Mouse (Mus musculus) neural tube, embryonic 15.5 days (tissue): ENCODE data around the gene Rcn3. TPM values are rescaled to one million over a fixed set of nuclear protein-coding genes. Genes with fewer than 3 reads are reported as not detected.
A peak's percentile ranks its signal among the peaks of the same experiment; 100 is the strongest.

Experiments
- ATAC-seq: fragments of 200-750 bp; cut with Nextera tagmentation; 2 replicates; pipeline ENCODE4 v1.8.0; 2017; ENCODE audit warnings: mild to moderate bottlenecking, moderate TSS enrichment, moderate library complexity; ENCODE audit not compliant: low FRiP score
- H3K27ac ChIP-seq: fragments of 300-500 bp; sonication (generic); replicated peaks from 2 replicates; pipeline ENCODE4 v1.5.1; 2015; ENCODE audit warnings: mild to moderate bottlenecking, inconsistent platforms
- H3K27me3 ChIP-seq: fragments of 300-500 bp; sonication (generic); replicated peaks from 2 replicates; pipeline ENCODE4 v1.6.1; 2015; ENCODE audit warnings: inconsistent platforms
- H3K36me3 ChIP-seq: fragments of 300-500 bp; sonication (generic); 2 replicates; pipeline ENCODE4 v1.6.1; 2015; ENCODE audit warnings: inconsistent platforms
- H3K4me1 ChIP-seq: fragments of 300-500 bp; sonication (generic); 2 replicates; pipeline ENCODE4 v1.6.1; 2015; ENCODE audit warnings: inconsistent platforms
- H3K4me2 ChIP-seq: fragments of 300-500 bp; sonication (generic); 2 replicates; pipeline ENCODE4 v1.6.1; 2015; ENCODE audit warnings: inconsistent platforms, mild to moderate bottlenecking, moderate library complexity
- H3K4me3 ChIP-seq: fragments of 300-500 bp; sonication (generic); replicated peaks from 2 replicates; pipeline ENCODE4 v1.5.1; 2015; ENCODE audit warnings: mild to moderate bottlenecking, inconsistent platforms
- H3K9ac ChIP-seq: fragments of 300-500 bp; sonication (generic); replicated peaks from 2 replicates; pipeline ENCODE4 v1.6.1; 2015; ENCODE audit warnings: mild to moderate bottlenecking, inconsistent platforms
- H3K9me3 ChIP-seq: fragments of 300-500 bp; sonication (generic); replicated peaks from 2 replicates; pipeline ENCODE4 v1.6.1; 2016; ENCODE audit warnings: inconsistent platforms
- WGBS: fragments of 180-500 bp; shearing (Covaris S2); methylation state at CpG from one replicate; pipeline ENCODE4 v1.1.7; 2015; ENCODE audit warnings: mixed read lengths; 5-methylcytosine and 5-hydroxymethylcytosine counted together
- polyA plus RNA-seq: library from polyadenylated mRNA; unstranded; fragments of >200 nt; fragmentation: Nextera tagmentation; extraction: Ambion mirVana; gene quantifications from 2 replicates; pipeline ENCODE4 v1.2.1, GENCODE M21; 2015

Rcn3 gene
- polyA plus RNA-seq, 1 experiment from 2014 or later = 112 TPM

DNA sequence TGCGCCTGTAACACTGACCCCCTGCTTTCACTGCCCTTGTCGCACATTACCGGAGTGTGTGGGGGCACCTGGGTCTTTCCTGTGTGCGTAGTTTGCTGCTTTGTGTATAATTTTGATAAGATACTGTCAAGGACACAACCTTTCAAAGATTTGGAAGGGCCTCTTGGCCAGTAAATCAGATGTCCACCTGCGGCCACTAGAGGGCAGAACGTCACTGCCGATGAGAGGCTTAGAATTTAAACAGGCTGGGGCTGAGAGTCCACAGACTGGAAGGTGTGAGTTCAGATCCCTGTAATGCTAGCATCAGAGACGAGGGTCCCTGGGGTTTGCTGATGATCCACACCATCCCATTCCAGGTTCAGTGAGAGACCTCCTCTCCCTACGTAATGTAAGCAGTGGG lies 13.5 kb downstream of the Rcn3 start:
- no peak overlapping the region for H3K4me3 ChIP-seq
- H3K36me3 ChIP-seq = peaks cover 23% of the 10 kb centered on the region
- WGBS = 43% methylated on average over 9 of the region's 9 CpGs
- H3K4me2 ChIP-seq = no peak overlapping the region
- H3K27ac ChIP-seq = no peak overlapping the region
- H3K9me3 ChIP-seq = no peaks in the 10 kb centered on the region
- no peak for ATAC-seq
- no peak overlapping the region for H3K9ac ChIP-seq
- no peaks in the 10 kb centered on the region for H3K27me3 ChIP-seq
- H3K4me1 ChIP-seq = peaks cover 14% of the 10 kb centered on the region

DNA sequence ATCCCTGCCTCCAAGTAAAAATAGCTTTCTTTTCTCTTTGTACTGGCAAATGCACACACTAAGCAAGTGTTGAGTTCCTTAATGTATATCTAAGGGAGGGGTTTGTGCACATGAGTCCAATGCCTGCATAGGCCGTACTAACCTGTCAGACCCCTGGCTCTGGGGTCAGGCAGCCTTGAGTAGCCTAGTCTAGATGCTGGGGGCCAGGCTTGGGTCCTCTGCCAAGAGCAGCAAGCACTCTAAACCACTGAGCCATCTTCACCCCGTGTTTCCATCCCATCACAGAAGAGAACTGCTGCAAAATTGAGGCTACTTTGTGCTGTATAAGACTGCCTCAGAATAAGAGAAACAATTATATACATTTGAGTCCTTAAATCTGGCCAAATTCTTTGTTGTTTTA lies 14.2 kb downstream of the Rcn3 start:
- H3K4me1 ChIP-seq = peaks cover 12% of the 10 kb centered on the region
- peaks cover 23% of the 10 kb centered on the region for H3K36me3 ChIP-seq
- no peak for ATAC-seq
- H3K27ac ChIP-seq = no peak overlapping the region
- WGBS = 98% methylated on average over 2 of the region's 2 CpGs
- no peaks in the 10 kb centered on the region for H3K9me3 ChIP-seq
- no peaks in the 10 kb centered on the region for H3K27me3 ChIP-seq
- H3K4me2 ChIP-seq = no peak overlapping the region
- no peak overlapping the region for H3K9ac ChIP-seq
- no peak overlapping the region for H3K4me3 ChIP-seq

DNA sequence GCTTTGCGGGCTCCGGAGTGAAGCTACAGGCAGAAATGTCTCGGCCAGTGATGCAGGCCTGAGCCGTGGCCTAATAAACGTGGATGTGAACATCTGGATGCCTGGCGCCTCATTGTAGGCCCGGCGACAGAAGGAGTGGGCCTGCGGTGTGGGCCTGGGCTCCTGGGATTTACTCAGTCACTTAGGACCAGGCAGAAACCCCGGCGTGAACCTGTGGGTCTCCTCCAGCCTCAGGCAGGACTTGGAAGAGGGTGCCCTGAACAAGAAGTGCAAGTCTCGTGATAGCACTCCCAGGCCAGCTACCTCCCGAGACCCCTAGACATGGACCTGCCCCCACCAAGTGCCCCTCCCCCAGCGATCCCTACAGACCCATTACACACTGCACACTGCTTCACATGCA lies 14.7 kb downstream of the Rcn3 start:
- no peak overlapping the region for H3K4me2 ChIP-seq
- no peaks in the 10 kb centered on the region for H3K27me3 ChIP-seq
- WGBS = 84% methylated on average over 14 of the region's 14 CpGs
- no peak overlapping the region for H3K9ac ChIP-seq
- H3K36me3 ChIP-seq = peaks cover 23% of the 10 kb centered on the region
- H3K27ac ChIP-seq = no peak overlapping the region
- no peak overlapping the region for H3K4me3 ChIP-seq
- H3K4me1 ChIP-seq = peaks cover 7% of the 10 kb centered on the region; the same call in 1 of the 2 replicates
- H3K9me3 ChIP-seq = no peaks in the 10 kb centered on the region
- ATAC-seq = no peak

DNA sequence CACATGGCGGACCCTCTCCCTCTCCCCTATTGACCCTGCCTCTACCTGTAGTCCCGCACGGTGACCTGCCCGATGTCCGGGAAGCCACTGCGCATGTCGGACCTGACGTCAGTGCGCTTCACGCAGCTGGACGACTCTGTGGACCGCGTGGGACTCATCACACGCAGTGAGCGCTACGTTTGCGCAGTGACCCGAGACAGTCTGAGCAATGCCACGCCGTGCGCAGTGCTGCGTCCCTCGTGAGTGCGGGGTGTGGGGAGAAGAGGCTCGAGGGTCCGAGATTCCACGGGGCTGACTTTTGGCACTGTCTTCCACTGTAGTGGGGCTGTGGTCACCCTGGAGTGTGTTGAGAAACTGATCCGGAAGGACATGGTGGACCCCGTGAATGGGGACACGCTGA lies 15.5 kb downstream of the Rcn3 start:
- Histone ChIP-seq H3K4me1 (peaks cover 6% of the 10 kb centered on the region; the same call in 1 of the 2 replicates), H3K27ac (no peak overlapping the region), H3K9ac (no peak overlapping the region), H3K36me3 (peaks cover 23% of the 10 kb centered on the region), H3K4me2 (no peak overlapping the region), H3K27me3 (no peaks in the 10 kb centered on the region), H3K4me3 (no peak overlapping the region), H3K9me3 (no peaks in the 10 kb centered on the region)
- 89% methylated on average over 30 of the region's 30 CpGs for WGBS
- no peak for ATAC-seq

DNA sequence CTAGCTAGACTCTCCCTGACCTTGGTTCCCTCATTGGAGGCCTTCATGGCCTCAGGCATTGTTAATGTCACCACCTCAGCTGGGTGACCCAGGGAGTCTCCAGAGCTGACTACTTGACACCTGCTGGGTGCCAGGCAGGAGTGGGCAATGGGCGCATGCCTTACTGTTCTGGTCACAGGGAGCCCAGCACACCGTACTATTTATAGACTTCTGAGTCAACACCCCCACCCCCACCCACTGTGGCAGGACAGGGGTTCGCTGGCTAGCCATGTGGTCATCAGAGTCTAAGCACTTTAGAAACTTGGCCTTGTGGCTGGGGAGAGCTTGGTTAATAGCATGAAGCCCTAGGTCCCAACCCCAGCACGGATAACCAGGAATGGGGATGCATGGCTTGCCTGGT lies 16.6 kb downstream of the Rcn3 start:
- Histone ChIP-seq H3K27me3 (no peaks in the 10 kb centered on the region), H3K4me2 (no peak overlapping the region), H3K36me3 (peaks cover 23% of the 10 kb centered on the region), H3K9ac (no peak overlapping the region), H3K27ac (no peak overlapping the region), H3K4me3 (no peak overlapping the region), H3K4me1 (peaks cover 6% of the 10 kb centered on the region; the same call in 1 of the 2 replicates), H3K9me3 (no peaks in the 10 kb centered on the region)
- 91% methylated on average over 4 of the region's 4 CpGs for WGBS
- no peak for ATAC-seq

DNA sequence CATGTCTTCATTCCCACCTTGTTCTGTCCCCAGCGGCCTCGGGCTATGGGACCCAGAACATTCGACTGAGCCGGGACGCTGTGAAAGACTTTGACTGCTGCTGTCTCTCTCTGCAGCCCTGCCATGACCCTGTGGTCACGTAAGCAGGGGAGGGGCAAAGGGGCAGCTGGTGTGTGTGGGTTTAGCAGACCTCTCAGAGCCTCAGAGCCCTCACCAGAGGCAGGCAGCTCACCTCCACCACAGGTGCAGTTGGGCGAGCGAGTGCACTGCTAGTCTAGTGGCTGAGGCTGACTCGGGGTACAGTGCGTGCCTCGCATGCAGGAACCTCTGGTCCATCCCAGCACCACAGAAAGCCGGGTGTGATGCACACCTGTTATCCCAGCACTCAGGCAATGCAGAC lies 18.1 kb downstream of the Rcn3 start:
- H3K36me3 ChIP-seq = peaks cover 23% of the 10 kb centered on the region
- no peak overlapping the region for H3K9ac ChIP-seq
- no peaks in the 10 kb centered on the region for H3K27me3 ChIP-seq
- no peak overlapping the region for H3K27ac ChIP-seq
- no peak overlapping the region for H3K4me2 ChIP-seq
- no peak overlapping the region for H3K4me3 ChIP-seq
- no peak for ATAC-seq
- no peaks in the 10 kb centered on the region for H3K9me3 ChIP-seq
- no peaks in the 10 kb centered on the region for H3K4me1 ChIP-seq
- 93% methylated on average over 12 of the region's 12 CpGs for WGBS

DNA sequence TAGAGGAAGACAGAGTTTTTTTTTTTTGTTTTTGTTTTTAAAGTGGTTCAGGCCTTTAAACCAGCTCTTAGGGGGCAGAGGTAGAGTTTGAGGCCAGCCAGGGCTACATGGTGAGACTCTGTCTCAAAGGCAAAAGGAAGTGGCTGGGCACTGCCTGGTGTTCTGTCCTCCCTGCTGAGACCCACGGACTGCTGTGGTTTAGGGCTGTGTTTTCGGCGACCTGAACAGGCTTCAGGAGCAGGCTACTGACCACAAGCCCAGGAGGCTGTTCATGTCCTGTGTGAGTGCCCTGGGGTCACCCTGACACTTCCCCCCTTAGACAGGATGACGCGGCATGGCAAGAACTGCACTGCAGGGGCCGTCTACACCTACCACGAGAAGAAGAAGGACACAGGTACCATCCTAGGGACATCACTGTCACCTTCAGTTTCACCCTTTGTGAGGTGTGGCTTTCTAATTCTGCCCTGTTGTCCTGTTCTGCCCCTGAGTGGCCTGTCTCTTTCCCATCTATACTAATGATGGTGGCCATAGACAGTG lies 18.8 kb downstream of the Rcn3 start:
- WGBS = 86% methylated on average over 7 of the region's 7 CpGs
- Histone ChIP-seq H3K27ac (no peak overlapping the region), H3K9ac (no peak overlapping the region), H3K4me1 (peaks cover 1% of the 10 kb centered on the region; the same call in 1 of the 2 replicates), H3K9me3 (no peaks in the 10 kb centered on the region), H3K4me2 (no peak overlapping the region), H3K27me3 (no peaks in the 10 kb centered on the region), H3K4me3 (no peak overlapping the region), H3K36me3 (peaks cover 23% of the 10 kb centered on the region)
- ATAC-seq = no peak

DNA sequence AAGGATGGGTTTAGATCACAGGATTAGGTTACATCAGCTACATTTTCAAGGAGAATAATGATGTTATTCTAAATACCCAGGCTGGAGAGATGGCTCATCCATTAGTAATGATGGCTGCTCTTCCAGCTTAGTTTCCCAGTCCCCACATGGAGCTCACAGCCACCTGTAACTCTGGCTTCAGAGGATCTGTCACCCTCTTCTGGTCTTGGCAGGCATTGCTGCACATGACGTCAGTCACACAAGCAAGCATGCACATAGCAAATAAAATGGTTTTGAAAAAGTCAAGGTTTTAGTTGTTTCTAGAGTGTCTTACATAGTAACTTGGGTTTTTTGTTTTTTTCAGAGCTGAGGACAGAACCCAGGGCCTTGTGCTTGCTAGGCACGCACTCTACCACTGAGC lies 19.8 kb downstream of the Rcn3 start:
- no peak overlapping the region for H3K27ac ChIP-seq
- no peaks in the 10 kb centered on the region for H3K27me3 ChIP-seq
- no peak overlapping the region for H3K4me2 ChIP-seq
- H3K4me3 ChIP-seq = no peak overlapping the region
- H3K9me3 ChIP-seq = no peaks in the 10 kb centered on the region
- WGBS = 84% methylated on average over 2 of the region's 2 CpGs
- no peak overlapping the region for H3K9ac ChIP-seq
- no peak for ATAC-seq
- peaks cover 20% of the 10 kb centered on the region for H3K36me3 ChIP-seq
- H3K4me1 ChIP-seq = peaks cover 3% of the 10 kb centered on the region; the same call in 1 of the 2 replicates

DNA sequence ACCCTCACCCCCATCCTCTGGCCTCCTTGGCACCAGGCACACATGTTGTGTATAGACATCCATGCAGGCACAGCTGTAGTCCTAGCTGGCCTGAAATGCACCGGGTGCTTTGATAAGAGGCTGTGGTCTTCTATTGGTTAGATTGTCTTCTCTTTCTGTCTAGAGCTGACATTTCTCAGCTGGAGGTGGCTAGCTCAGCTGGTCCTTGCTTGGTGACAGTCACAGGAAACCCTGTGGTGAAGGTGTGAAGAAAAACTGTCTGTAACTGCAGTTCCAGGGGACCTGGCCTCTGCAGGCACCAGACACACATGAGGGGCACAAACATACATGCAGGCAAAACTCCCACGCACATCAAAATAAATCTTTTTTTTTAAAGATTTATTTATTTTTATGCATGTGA lies 22.4 kb downstream of the Rcn3 start:
- Histone ChIP-seq H3K9ac (no peak overlapping the region), H3K4me1 (peaks cover 7% of the 10 kb centered on the region; the same call in 1 of the 2 replicates), H3K36me3 (peaks cover 7% of the 10 kb centered on the region; the same call in 1 of the 2 replicates), H3K27me3 (no peaks in the 10 kb centered on the region), H3K27ac (no peak overlapping the region), H3K9me3 (no peaks in the 10 kb centered on the region), H3K4me3 (no peak overlapping the region), H3K4me2 (no peak overlapping the region)
- WGBS = 97% methylated on average over 2 of the region's 2 CpGs
- ATAC-seq = no peak

DNA sequence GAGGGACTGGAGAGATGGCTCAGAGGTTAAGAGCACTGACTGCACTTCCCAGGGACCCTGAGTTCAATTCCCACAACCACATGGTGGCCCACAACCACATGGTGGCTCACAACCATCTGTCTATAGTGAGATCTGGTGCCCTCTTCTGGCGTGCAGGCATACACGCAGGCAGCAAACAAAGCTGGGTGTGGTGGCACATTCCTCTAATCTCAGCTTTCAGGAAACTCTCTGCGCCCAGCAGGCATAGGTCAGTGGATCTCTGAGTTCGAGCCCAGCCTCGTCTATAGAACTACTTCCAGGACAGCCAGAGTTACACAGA lies 24.1 kb downstream of the Rcn3 start:
- Histone ChIP-seq H3K36me3 (no peaks in the 10 kb centered on the region), H3K27me3 (no peaks in the 10 kb centered on the region), H3K4me2 (no peak overlapping the region), H3K4me1 (peaks cover 16% of the 10 kb centered on the region), H3K9ac (no peak overlapping the region), H3K9me3 (no peaks in the 10 kb centered on the region), H3K27ac (no peak overlapping the region), H3K4me3 (no peak overlapping the region)
- no peak for ATAC-seq
- 36% methylated on average over 5 of the region's 5 CpGs for WGBS

DNA sequence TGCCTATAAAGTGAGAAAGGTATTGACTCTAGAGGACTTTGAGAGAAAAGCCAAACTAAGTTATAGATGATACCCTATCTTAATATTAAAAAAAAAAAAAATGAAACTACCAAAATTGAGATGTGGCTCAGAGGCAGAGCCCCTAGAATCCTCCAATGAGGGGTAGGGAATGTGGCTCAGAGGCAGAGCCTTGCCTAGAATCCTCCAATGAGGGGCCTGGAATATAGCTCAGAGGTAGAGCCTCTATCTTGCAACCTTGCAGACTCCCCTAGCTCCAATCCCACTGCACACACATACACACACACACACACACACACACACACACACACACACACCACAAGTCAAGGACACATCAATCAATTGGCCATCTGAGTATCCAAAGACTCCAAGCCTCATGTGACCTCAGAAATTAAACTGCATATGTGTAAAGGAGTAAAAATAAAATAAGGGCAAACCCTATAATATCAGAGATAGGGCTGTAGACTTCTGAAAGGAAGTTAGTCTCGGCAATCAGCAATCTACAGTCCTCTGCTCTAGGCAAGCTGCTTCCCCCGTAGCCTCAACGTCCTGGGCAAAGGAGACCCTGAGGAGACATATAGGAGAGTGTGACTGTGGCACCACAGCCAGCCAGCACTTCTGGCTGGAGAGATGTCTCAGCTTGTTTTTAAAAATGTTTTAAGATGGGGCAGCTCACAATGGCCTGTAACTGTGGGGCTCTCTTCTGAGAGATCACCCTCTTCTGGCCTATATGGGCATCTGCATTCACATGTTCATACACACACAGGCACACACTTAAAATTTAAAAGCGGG lies 24.6 kb downstream of the Rcn3 start:
- 70% methylated on average over 4 of the region's 4 CpGs for WGBS
- H3K4me3 ChIP-seq = no peak overlapping the region
- H3K9me3 ChIP-seq = no peaks in the 10 kb centered on the region
- no peak overlapping the region for H3K27ac ChIP-seq
- H3K4me2 ChIP-seq = no peak overlapping the region
- no peaks in the 10 kb centered on the region for H3K36me3 ChIP-seq
- no peak overlapping the region for H3K9ac ChIP-seq
- ATAC-seq = no peak
- peaks cover 16% of the 10 kb centered on the region for H3K4me1 ChIP-seq
- H3K27me3 ChIP-seq = no peaks in the 10 kb centered on the region

DNA sequence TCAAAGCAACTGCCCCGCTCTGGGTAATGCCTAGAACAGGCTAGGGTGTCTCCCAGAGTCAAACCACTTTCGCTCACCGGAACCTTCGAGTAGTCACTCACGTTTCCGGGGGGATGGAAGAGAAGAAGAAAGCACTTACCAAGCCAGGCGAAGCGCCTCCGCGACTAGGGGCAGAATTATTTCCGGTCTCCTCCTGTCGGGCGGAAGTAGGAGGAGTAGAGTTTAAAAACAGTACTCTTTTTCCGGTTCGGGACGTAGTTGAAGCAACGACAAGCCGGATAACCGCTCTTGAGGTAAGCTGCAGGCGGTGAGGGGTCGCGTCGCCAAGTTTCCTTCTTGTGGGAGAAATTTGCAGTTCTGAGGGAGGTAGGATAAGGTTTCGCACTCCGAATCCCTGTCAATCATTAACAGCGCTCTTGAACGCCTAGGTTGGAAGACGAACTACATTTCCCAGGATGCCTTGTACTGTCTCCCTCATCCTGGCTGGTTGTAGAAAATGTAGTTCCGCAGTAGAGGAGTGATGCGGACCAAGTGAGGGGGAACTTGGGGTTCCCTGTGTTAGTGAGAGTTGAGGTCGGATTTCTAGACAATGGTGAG lies 29.7 kb downstream of the Rcn3 start, which contains the start of the genes Nosip and Prrg2:
Gene Nosip (plus strand): TSS at position 191 of the 597 bp plus-strand sequence.
Gene Prrg2 (minus strand): TSS at position 439 of the 597 bp plus-strand sequence.
- Histone ChIP-seq H3K4me2 (peak within 1 kb of the TSS; percentile 67), H3K27ac (peak within 1 kb of the TSS; percentile 94), H3K36me3 (no peaks in the 10 kb centered on the region), H3K9ac (peak within 1 kb of the TSS; percentile 63), H3K9me3 (no peaks in the 10 kb centered on the region), H3K4me1 (peaks cover 35% of the 10 kb centered on the region), H3K27me3 (no peaks in the 10 kb centered on the region), H3K4me3 (peak within 1 kb of the TSS; percentile 62)
- under 1% methylated on average over 31 of the region's 31 CpGs for WGBS
- peak; percentile 89 for ATAC-seq
